ENCODE assay signal across 23 mouse cellular contexts in genomic region chr10:74924274-74924673, GRCm38 (mm10). TPM values are rescaled to one million over a fixed set of nuclear protein-coding genes. Genes with fewer than 3 reads are reported as not detected.
"Had no signal": no experiment of that assay in that cellular context is flagged by ENCODE, and none has a peak within 500 bp of the region (broad histone marks: within the 10 kb centered on the region; RNA-seq: fewer than 3 reads in every experiment).

No protein-coding gene starts in this region.

- ATAC-seq: hindbrain, embryonic 16.5 days; inflammation-experienced regulatory T-cells, adult 6 months; intestine, postnatal 0 days had no signal

- H3K36me3 ChIP-seq: hindbrain, embryonic 10.5 days; hindbrain, embryonic 12.5 days; intestine, embryonic 15.5 days; limb, embryonic 10.5 days; limb, embryonic 12.5 days; liver, embryonic 13.5 days; liver, embryonic 15.5 days had no signal

- H3K9me3 ChIP-seq: hindbrain, embryonic 10.5 days; hindbrain, embryonic 12.5 days; intestine, embryonic 15.5 days; limb, embryonic 10.5 days; limb, embryonic 12.5 days; liver, embryonic 13.5 days; liver, embryonic 15.5 days had no signal

- H3K4me1 ChIP-seq: liver, embryonic 13.5 days; liver, embryonic 15.5 days had no signal

- H3K4me3 ChIP-seq: gastrocnemius, adult 2 months; heart, adult 2 months; hindbrain, embryonic 10.5 days; hindbrain, embryonic 12.5 days; intestine, embryonic 15.5 days; layer of hippocampus, adult 2 months; left cerebral cortex, adult 2 months; limb, embryonic 10.5 days; limb, embryonic 12.5 days; liver, embryonic 13.5 days; liver, embryonic 15.5 days had no signal

- H3K27me3 ChIP-seq: intestine, embryonic 15.5 days; limb, embryonic 12.5 days; liver, embryonic 13.5 days; liver, embryonic 15.5 days had no signal

- DNase-seq: gastrocnemius, adult 2 months; gastrocnemius, postnatal 10 days; gastrocnemius, postnatal 25 days; heart, adult 2 months; heart, postnatal 10 days; heart, postnatal 4 days; kidney, adult 18-20 months; kidney, adult 8-10 months; kidney, postnatal 10 days; kidney, postnatal 4 days; liver; liver, embryonic 13.5 days had no signal

RNA-seq across cellular contexts. Expression of gene Gnaz, which starts 42.7 kb away (rescaled TPM):
- polyA plus RNA-seq: inflammation-experienced regulatory T-cells, adult 6 months had no signal
